Mouse (Mus musculus) embryo, embryonic 11.5 days (tissue): ENCODE results near the gene Rplp1.

Experiments
- DNase-seq: peaks from one replicate; pipeline ENCODE4 v3.0.0-alpha.2; 2012; ENCODE audit warnings: low read depth, low spot score

Rplp1 gene

DNA sequence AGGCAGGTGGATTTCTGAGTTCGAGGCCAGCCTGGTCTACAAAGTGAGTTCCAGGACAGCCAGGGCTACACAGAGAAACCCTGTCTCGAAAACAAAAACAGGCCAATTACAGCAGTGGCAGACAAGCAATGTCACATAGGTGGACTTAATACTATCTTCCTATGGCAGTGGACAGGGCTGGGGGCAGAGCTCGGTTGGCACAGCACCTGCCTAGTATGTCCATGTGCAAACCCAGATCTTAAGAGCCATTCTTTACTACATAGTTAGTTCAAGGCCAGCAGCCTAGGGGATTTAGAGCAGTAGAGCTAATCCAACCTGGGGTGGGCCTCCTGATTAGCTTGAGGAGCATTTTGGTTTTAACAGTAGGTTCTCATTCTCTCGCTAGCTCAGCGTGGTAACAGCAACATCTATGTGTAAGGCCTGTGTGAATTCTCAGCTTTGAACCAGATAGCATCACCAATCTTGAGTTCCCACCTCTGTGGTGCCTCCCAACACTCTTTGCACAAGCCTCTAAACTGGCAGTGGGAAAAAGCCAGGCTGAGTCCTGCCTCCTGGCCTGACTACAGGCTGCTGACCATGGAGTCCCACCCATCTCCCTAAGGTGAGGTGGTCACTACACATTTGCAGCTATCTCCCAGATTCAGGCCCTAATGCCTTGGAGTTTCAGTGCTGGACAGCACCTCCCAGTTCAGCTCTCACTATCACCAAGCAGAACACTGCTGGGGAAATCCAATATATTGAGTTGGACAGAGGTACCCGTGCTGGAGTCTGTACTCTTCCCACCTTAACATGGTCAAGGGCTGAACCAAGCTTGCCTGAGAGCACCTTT, 2.8 kb downstream of the Rplp1 start:
- DNase-seq, result no peak

- no peak for DNase-seq
Measured at GRCm38 (mm10) chr9:61910526-61911256, 3.7 kb downstream of the Rplp1 start.

DNA sequence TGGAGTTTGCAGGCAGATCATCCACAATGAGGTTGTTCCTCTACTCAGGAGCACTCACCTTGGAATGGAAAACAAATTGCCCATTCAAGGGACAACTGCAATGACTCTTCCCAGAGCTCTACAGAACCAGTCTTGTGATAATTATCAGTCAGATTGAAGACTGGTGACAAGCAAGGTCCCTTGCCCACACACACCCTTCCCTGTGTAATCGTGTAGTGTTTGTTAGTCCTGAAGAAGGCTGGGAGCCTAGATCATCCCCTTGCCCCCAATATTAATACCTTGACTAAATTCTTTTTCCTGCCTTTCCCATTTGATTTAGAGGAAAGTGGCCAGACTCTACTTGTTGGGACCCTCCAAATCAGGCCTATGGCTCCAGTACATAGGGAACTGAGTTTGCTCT, 4.7 kb downstream of the Rplp1 start:
- DNase-seq, result no peak

- DNase-seq, result no peak
Measured at GRCm38 (mm10) chr9:61908832-61909407, 5.4 kb downstream of the Rplp1 start.

- no peak for DNase-seq
Measured at GRCm38 (mm10) chr9:61908341-61908740, 6.0 kb downstream of the Rplp1 start.

DNA sequence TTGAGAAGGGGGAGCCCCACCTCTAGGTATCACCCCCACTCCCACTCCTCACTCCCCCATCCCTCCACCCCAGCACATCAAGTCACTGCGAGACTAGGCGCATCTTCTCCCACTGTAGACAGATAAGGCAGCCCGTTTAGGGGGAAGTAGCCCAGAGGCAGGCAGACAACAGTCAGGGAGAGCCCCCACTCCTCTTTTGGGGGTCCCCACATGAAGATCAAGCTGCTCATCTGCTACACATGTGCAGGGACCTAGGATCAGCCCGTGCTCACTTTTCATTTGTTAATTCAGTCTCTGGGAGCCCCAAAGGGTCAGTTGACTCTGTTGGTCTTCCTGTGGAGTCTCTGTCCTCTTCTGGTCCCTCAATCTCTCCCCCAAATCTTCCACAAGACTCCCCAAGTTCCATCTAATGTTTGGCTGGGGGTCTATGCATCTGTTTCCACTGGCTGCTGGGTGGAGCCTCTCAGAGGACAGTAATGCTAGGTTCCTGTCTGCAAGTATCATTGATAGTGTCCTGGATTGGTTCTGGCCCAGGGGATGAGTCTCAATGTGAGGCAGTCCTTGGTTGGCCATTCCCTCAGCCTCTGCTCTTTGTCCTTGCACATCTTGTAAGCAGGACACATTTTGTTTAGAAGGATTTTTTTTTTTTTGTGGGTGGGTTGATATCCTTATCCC, 6.6 kb downstream of the Rplp1 start:
- no peak for DNase-seq

- no peak for DNase-seq
Measured at GRCm38 (mm10) chr9:61906912-61907311, 7.4 kb downstream of the Rplp1 start.

DNA sequence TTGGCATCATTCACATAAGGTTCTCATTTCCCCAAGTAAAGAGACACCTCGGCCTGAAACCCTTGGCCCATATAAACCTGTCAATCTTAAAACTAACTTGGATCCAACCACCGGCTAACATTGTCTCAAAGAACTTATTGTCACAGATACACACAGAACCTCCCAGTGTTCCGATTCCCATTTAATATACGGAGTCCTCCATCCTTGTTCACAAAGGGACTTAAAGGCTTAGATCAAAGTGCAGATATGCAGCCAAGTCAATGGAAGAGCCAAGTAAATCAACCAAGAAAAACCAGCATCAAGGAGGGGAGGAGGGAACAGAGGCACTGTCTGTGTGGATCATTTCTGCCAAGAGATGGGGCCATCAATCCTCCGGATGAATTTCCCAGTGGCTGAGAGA, 8.8 kb downstream of the Rplp1 start:
- DNase-seq, result no peak

DNA sequence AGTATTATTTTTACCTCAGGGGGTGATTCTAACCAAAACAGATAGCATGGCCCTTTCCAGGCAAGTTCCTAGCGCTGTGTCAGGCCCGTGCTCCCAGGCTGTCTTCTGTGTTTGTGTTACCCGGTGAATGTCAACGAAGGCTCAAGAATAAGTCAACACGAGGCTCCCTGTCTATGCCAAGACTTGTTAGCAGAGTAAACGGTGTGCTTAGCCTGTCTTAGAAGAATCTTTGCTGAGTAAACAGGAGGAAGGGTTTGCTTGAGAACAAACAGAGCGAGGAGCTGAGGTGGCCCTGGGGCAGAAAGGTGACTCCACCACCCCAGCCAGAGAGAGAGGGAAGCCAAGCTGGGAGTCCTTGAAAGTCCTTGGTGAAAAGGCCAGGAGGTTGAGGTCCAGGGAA, 10.1 kb downstream of the Rplp1 start:
- no peak for DNase-seq

GRCm38 (mm10) chr9:61902445-61902844, 11.9 kb downstream of the Rplp1 start:
- DNase-seq, result no peak

DNA sequence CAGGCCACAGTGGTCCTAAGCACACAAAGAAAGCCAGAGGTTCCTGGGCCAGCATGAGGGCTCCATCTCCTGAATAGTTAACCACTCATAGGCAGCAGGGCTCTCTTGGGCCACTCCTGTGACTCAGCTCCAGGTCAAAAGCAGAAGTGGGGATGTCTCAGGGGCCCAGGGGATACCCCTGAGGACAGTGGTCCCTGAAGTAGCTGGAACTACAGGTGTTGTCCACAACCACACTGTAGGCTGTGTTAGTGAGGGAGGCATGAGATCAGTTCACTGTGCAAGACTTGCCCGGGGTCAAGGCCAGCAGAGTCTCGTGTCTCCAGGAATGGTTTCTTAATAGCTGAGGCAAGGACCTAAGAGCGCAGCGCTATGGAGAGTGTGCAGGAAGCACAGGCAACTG, 12.8 kb downstream of the Rplp1 start:
- DNase-seq, result no peak

DNA sequence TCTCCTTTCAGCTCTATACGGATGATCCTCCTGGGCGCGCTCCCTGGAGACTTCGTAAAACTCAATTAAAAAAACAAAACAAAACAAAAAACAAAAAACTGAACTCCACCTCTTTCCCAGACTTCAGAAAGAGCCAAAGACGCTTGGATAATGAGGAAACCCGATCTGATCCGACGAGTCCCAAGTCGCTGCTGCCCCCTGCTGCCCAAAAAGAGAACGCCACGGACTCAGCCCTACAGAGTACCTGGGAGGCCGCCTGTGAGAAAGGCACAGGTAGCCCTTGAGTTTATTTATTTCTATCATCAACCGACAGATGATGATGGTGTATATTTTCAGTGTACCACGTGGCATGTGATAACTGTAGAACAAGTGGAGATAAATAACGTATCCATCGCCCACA, 14.5 kb downstream of the Rplp1 start:
- peak; percentile 62 for DNase-seq

- DNase-seq, result peak; percentile 81
Measured at GRCm38 (mm10) chr9:61898401-61898800, 15.9 kb downstream of the Rplp1 start.

GRCm38 (mm10) chr9:61895014-61895413, 19.3 kb downstream of the Rplp1 start:
- DNase-seq, result no peak

GRCm38 (mm10) chr9:61889855-61890254, 24.5 kb downstream of the Rplp1 start:
- DNase-seq, result no peak

- no peak for DNase-seq
Measured at GRCm38 (mm10) chr9:61887661-61888379, 26.5 kb downstream of the Rplp1 start.

- DNase-seq, result no peak
Measured at GRCm38 (mm10) chr9:61885964-61886363, 28.4 kb downstream of the Rplp1 start.

DNA sequence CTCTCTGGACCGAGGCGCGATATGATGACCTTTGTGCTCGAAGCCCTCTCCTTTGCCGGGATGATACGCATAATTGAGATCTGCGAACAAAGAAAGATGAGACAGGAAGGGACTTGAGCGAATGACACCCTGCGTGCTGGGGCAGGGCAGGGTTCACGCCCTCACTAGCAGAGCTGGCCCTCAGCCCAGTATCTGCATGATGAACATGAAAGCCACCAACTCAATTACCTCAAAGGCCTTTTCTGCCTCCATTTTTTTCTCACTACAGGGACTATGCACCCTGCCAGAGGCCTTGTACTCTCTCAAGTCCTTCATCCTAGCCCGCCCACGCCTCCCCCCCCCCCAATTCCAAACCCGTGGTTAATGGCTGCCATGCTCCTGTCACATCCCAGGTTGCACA, 29.4 kb downstream of the Rplp1 start:
- no peak for DNase-seq

DNA sequence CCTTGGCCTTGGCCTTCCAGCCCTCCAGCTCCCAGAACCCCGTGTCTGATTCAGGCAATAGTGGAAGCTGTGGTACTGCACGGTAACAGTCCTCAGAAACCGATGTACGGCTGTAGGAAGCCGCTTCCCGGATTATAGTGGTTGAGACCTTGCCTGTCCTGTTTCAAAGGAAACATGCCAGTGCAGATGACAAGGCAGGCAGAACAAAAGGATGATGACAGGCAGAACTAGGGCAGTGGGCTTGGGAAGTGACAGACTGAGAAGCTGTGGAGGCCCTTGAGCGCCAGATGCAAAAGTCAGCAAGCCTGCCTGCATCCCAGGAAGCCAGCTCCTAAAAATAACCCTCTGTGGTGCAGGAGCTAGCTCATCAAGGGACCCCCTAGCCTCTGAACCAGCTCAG, 30.0 kb downstream of the Rplp1 start:
- DNase-seq, result no peak

DNA sequence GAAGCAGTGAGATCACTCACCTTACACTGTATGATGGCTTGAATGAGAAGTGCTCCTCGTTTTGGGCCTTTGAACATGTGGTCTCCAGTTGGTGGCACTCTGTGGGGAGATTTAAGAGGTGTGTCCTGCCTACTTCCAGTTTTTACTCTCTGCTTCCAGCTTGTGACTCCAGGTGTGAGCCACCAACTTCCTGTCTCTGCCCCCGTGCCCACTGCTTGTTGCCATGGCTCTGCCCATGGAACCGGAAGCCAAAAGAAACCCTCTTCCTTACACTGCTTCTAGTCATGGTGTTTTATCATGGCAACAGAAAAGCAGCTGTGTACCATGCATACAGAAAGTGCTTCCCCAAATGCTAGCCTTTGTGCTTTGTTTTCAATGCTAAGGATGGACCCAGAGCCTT, 32.2 kb downstream of the Rplp1 start:
- no peak for DNase-seq

DNA sequence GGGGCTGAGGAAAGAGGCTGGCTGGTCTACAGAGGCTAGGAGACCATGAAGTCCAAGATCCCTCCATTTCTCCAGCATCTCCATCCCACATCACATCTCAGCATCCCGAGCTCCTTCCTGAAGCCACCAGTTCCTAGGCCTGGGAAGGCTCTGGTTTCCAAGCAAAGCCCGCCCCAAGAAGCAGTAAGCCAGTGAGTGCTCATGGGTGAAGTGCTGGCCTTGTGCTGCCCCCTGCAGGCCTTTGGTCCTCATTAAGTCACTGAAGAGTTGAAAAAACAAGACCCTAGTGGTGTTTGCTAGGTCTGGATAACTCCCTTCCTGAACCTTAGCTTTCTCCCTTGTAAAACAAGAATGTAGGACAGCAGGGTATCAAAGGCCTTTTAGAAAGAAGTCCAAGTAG, 35.5 kb downstream of the Rplp1 start:
- DNase-seq, result peak; percentile 73
